Mouse (Mus musculus) natural killer cell, adult 2 months (primary cell): Measurements from ENCODE around the gene Vac14.
"Not testable (repeated sequence)": the region's sequence is repeated elsewhere in the genome, so short reads cannot be mapped to it uniquely, and the experiment has no call there.

Experiments used
- DNase-seq, 2 experiments: peaks; one replicate each; pipeline ENCODE4 v3.0.0; 2022; ENCODE audit warnings: low spot score in 2 of 2

Vac14 gene

GRCm38 (mm10) chr8:110648577-110648976 lies 30.2 kb downstream of the Vac14 start:
- DNase-seq: no peak

- no peak for DNase-seq
Observed at GRCm38 (mm10) chr8:110649286-110649685, 30.9 kb downstream of the Vac14 start.

- DNase-seq: no peak
Observed at GRCm38 (mm10) chr8:110650838-110651237, 32.5 kb downstream of the Vac14 start.

GRCm38 (mm10) chr8:110651847-110652246 lies 33.5 kb downstream of the Vac14 start:
- DNase-seq: no peak

- DNase-seq: no peak
Observed at GRCm38 (mm10) chr8:110654075-110655060, 36.0 kb downstream of the Vac14 start.

- DNase-seq: no peak
Observed at GRCm38 (mm10) chr8:110655827-110656226, 37.4 kb downstream of the Vac14 start.

GRCm38 (mm10) chr8:110657661-110658060 lies 39.3 kb downstream of the Vac14 start:
- no peak for DNase-seq

- DNase-seq: no peak
Observed at GRCm38 (mm10) chr8:110660121-110660520, 41.7 kb downstream of the Vac14 start.

GRCm38 (mm10) chr8:110662545-110662944 lies 44.2 kb downstream of the Vac14 start:
- DNase-seq: no peak

GRCm38 (mm10) chr8:110663015-110663742 lies 44.8 kb downstream of the Vac14 start:
- no peak for DNase-seq

- no peak for DNase-seq
Observed at GRCm38 (mm10) chr8:110664202-110664896, 46.0 kb downstream of the Vac14 start.

GRCm38 (mm10) chr8:110665000-110665399 lies 46.6 kb downstream of the Vac14 start:
- DNase-seq: no peak

GRCm38 (mm10) chr8:110667590-110668177 lies 49.3 kb downstream of the Vac14 start:
- DNase-seq: not testable (repeated sequence)

GRCm38 (mm10) chr8:110669932-110670628 lies 51.7 kb downstream of the Vac14 start:
- no peak for DNase-seq

- DNase-seq: no peak
Observed at GRCm38 (mm10) chr8:110671309-110671708, 52.9 kb downstream of the Vac14 start.

GRCm38 (mm10) chr8:110672133-110672532 lies 53.7 kb downstream of the Vac14 start:
- DNase-seq: no peak

GRCm38 (mm10) chr8:110673168-110673567 lies 54.8 kb downstream of the Vac14 start:
- no peak for DNase-seq

GRCm38 (mm10) chr8:110674589-110674988 lies 56.2 kb downstream of the Vac14 start:
- DNase-seq: no peak

- DNase-seq: no peak
Observed at GRCm38 (mm10) chr8:110676702-110677101, 58.3 kb downstream of the Vac14 start.

GRCm38 (mm10) chr8:110677174-110677660 lies 58.8 kb downstream of the Vac14 start:
- no peak for DNase-seq

- no peak for DNase-seq
Observed at GRCm38 (mm10) chr8:110678989-110679388, 60.6 kb downstream of the Vac14 start.
